Mouse (Mus musculus) kidney, embryonic 16.5 days (tissue): Measurements from ENCODE around the gene Exoc6. TPM values are rescaled to one million over a fixed set of nuclear protein-coding genes. Genes with fewer than 3 reads are reported as not detected.

Source experiments
- ATAC-seq: fragments of 200-750 bp; cut with Nextera tagmentation; 2 replicates; pipeline ENCODE4 v1.8.0; 2017; ENCODE audit warnings: moderate TSS enrichment; ENCODE audit not compliant: low FRiP score, low TSS enrichment
- H3K27ac ChIP-seq: fragments of 300-500 bp; sonication (generic); 2 replicates; pipeline ENCODE4 v1.5.1; 2014; ENCODE audit warnings: low read length
- H3K27me3 ChIP-seq: fragments of 300-500 bp; sonication (generic); 2 replicates; pipeline ENCODE4 v1.6.1; 2014; ENCODE audit warnings: low read length, control low read depth, mixed read lengths; ENCODE audit not compliant: insufficient read depth
- H3K36me3 ChIP-seq: fragments of 300-500 bp; sonication (generic); 2 replicates; pipeline ENCODE4 v1.6.1; 2014; ENCODE audit warnings: low read length, control low read depth, mixed read lengths; ENCODE audit not compliant: insufficient read depth
- H3K4me1 ChIP-seq: fragments of 300-500 bp; sonication (generic); 2 replicates; pipeline ENCODE4 v1.6.1; 2014; ENCODE audit warnings: low read length, control low read depth, mixed read lengths; ENCODE audit not compliant: insufficient read depth
- H3K4me2 ChIP-seq: fragments of 300-500 bp; sonication (generic); replicated peaks from 2 replicates; pipeline ENCODE4 v1.6.1; 2014; ENCODE audit warnings: low read depth, low read length
- H3K4me3 ChIP-seq: fragments of 300-500 bp; sonication (generic); 2 replicates; pipeline ENCODE4 v1.5.1; 2014; ENCODE audit warnings: mild to moderate bottlenecking, low read length
- H3K9ac ChIP-seq: fragments of 300-500 bp; sonication (generic); replicated peaks from 2 replicates; pipeline ENCODE4 v1.6.1; 2014; ENCODE audit warnings: low read length
- H3K9me3 ChIP-seq: fragments of 300-500 bp; sonication (generic); 2 replicates; pipeline ENCODE4 v1.6.1; 2016; ENCODE audit warnings: low read length, control low read depth
- WGBS: fragments of 180-500 bp; shearing (Covaris S2); extraction: QIAGEN DNeasy Blood & Tissue Kit; methylation state at CpG from one replicate; pipeline ENCODE4 v1.1.7; 2014; 5-methylcytosine and 5-hydroxymethylcytosine counted together
- polyA plus RNA-seq: library from polyadenylated mRNA; unstranded; fragments of >200 nt; fragmentation: Nextera tagmentation; extraction: Ambion mirVana; gene quantifications from 2 replicates; pipeline ENCODE4 v1.2.1, GENCODE M21; 2015

Exoc6 gene
- polyA plus RNA-seq, 1 experiment from 2014 or later = 26.9 TPM

GRCm38 (mm10) chr19:37565806-37566205 is 15.6 kb downstream of the Exoc6 start:
- no peaks in the 10 kb centered on the region for H3K36me3 ChIP-seq
- ATAC-seq = no peak
- WGBS = 34% methylated on average over 7 of the region's 7 CpGs

DNA sequence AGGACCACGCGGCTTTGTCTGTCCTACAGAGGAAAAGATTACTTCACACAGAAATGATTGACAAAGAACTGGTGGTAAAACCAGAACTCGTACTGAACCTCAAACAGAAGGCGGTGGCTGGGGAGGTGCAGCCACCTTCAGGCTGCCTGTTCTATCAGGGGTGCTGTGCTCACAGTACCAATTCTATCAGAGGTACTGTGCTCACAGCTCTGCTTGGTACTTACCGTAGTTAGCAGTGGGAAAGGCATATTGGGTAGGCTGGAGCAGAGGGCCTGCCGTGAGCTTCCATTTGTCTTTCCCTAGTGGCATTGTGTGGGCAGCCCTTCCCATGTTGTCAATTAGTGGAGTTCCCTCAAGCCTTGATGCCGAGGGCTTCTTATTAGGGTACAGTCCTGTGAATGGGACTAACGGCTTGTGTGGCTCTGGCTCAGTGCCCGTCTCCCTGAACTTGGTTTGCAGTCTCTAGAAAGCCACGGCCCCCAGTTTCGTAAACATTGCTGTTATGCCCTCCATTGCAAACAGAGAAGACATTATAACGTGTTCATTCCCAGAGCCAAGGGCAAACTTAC is 19.1 kb downstream of the Exoc6 start:
- H3K4me2 ChIP-seq = no peak overlapping the region
- no peaks in the 10 kb centered on the region for H3K9me3 ChIP-seq
- no peak overlapping the region for H3K9ac ChIP-seq
- 0 out of 2 replicates have a peak, but pooled peaks cover 8% of the 10 kb centered on the region for H3K36me3 ChIP-seq
- H3K27ac ChIP-seq = no peak overlapping the region
- no peak overlapping the region for H3K4me3 ChIP-seq
- peaks cover 8% of the 10 kb centered on the region; the same call in 1 of the 2 replicates for H3K4me1 ChIP-seq
- ATAC-seq = no peak
- 74% methylated on average over 12 of the region's 12 CpGs for WGBS
- H3K27me3 ChIP-seq = no peaks in the 10 kb centered on the region

More at GRCm38 (mm10) chr19:37565806-37566205, 15.6 kb downstream of the Exoc6 start:
- Histone ChIP-seq H3K4me2 (no peak overlapping the region), H3K9me3 (no peaks in the 10 kb centered on the region), H3K4me1 (peaks cover 18% of the 10 kb centered on the region), H3K27me3 (no peaks in the 10 kb centered on the region), H3K4me3 (no peak overlapping the region), H3K27ac (no peak overlapping the region), H3K9ac (no peak overlapping the region)

DNA sequence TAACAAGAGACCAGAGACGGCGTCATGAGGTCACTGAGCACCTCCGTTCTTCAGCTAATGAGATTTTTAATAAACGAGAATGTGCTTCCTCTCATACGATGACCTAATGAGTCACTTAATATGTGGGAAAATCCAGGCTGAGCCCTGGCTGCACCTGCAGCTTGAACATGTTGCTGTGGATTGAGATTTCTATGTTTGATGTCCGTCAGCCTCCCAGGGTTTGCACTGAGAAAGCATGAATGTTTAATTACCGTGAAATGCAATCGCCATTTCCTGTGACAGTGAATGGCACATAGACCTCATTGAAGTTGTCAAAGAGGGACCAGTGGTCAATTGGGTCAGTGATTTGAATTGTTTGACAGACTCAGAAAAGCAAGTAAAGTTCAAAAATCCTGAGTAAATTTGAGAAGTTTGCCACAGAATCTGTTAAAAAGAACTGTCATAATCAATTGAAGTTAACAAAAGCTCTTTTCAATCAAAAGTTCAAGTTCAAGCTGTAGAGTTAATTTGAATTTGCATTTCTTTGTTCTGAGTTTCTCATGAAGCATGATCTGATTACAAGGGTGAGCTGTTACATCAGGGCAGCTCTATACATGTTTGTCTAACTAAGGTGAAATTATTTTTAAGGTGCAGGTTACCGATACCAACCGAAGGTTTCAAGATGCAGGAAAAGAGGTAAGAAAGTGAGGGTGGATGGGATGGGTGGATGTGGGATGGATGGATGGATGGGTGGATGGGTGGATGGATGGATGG is 20.9 kb downstream of the Exoc6 start:
- Histone ChIP-seq H3K27ac (no peak overlapping the region), H3K4me1 (peaks cover 8% of the 10 kb centered on the region; the same call in 1 of the 2 replicates), H3K27me3 (no peaks in the 10 kb centered on the region), H3K9me3 (no peaks in the 10 kb centered on the region), H3K36me3 (0 out of 2 replicates have a peak, but pooled peaks cover 8% of the 10 kb centered on the region), H3K4me2 (no peak overlapping the region), H3K9ac (no peak overlapping the region), H3K4me3 (no peak overlapping the region)
- 69% methylated on average over 10 of the region's 10 CpGs for WGBS
- ATAC-seq = no peak

DNA sequence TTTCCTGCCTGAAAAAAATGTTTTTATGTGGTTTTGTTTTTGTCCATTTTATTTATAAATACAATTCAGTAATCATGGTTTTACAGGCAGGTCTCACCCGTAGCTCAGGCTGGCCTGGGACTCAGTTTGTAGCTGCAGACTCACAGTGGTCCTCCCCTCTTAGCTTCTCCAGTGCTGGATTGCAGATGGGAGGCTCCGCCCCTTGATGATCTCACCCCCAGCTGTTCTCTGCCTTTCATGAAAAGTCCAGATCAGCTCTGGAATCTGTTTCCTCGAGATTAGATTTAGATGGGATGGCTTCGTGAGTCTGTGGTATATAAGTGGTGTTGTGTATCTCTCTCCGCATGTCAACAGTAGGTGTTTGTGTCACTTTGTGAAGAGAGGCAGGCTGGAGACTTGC is 24.6 kb downstream of the Exoc6 start:
- 53% methylated on average over 5 of the region's 5 CpGs for WGBS
- no peaks in the 10 kb centered on the region for H3K9me3 ChIP-seq
- no peak overlapping the region for H3K27ac ChIP-seq
- H3K36me3 ChIP-seq = 0 out of 2 replicates have a peak, but pooled peaks cover 8% of the 10 kb centered on the region
- H3K27me3 ChIP-seq = no peaks in the 10 kb centered on the region
- H3K4me1 ChIP-seq = peaks cover 8% of the 10 kb centered on the region; the same call in 1 of the 2 replicates
- no peak overlapping the region for H3K4me3 ChIP-seq
- H3K9ac ChIP-seq = no peak overlapping the region
- no peak for ATAC-seq
- no peak overlapping the region for H3K4me2 ChIP-seq

DNA sequence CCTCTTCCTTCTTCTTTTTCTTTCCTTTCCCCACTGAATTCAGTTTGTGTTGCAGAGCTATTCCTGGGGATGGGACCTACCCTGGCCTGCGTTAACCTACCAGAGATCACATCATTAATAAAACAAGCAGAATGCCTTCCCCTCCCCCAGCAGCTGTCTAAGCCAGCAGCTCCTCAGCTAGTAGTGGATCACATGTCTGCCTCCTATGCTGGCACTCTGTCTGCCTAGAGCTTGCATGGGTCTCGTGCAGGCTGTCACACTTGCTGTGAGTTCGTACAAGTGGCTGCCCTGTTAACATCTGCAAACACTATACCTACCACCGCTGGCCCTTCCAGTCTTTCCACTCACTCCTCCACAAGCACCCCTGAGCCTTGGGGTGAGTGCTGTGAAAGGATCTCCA is 29.4 kb downstream of the Exoc6 start:
- Histone ChIP-seq H3K4me2 (no peak overlapping the region), H3K4me1 (peaks cover 8% of the 10 kb centered on the region; the same call in 1 of the 2 replicates), H3K9ac (no peak overlapping the region), H3K36me3 (no peaks in the 10 kb centered on the region), H3K9me3 (no peaks in the 10 kb centered on the region), H3K27me3 (no peaks in the 10 kb centered on the region), H3K27ac (no peak overlapping the region), H3K4me3 (no peak overlapping the region)
- WGBS = 32% methylated on average over 4 of the region's 4 CpGs
- peak; percentile 69 for ATAC-seq

DNA sequence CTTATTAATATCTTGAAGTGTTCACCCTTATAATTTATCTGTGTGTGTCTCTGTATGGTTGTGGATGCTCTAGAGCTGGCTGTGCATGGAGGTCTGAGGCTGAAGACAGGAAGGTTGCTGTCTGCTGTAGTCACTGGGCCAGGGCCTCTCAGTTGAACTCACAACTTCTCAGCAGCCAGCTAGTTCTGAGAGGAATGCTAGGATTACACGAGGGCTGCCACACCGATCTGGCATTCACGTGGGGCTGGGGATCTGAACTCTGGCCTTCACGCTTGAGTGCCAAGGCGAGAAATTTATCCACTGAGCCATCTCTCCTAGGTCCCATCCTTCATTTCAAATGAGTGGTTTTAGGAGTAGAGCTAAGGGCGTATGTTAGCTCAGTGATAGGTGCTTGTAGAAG is 30.2 kb downstream of the Exoc6 start:
- Histone ChIP-seq H3K27me3 (no peaks in the 10 kb centered on the region), H3K4me3 (no peak overlapping the region), H3K4me2 (no peak overlapping the region), H3K4me1 (peaks cover 12% of the 10 kb centered on the region), H3K9me3 (no peaks in the 10 kb centered on the region), H3K9ac (no peak overlapping the region), H3K36me3 (no peaks in the 10 kb centered on the region), H3K27ac (no peak overlapping the region)
- WGBS = 50% methylated on average over 6 of the region's 6 CpGs
- peak; percentile 51; the same call in 1 of the 2 replicates for ATAC-seq

DNA sequence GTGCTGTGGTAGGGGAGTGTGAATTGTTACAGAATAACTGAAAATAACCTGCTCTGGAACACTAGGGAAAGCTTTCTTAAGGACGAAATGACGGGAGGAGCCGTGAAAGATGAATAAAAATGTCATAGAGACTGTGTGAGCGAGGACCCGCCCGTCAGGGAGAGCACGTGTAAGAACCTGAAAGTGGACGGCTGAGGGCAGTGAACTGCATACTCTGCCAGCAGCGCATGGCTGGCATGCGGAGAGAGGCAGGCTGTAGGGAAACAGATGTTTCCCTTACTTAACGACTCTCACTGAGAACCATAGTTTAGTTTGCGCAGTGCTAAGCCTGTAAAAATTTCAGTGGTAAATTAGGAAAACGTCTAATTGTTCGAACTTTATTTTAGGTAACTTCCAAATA is 35.0 kb downstream of the Exoc6 start:
- peak; percentile 67; the same call in 1 of the 2 replicates for ATAC-seq
- 28% methylated on average over 14 of the region's 14 CpGs for WGBS
- H3K9ac ChIP-seq = no peak overlapping the region
- H3K27ac ChIP-seq = no peak overlapping the region
- 0 out of 2 replicates have a peak, but pooled peaks cover 3% of the 10 kb centered on the region for H3K36me3 ChIP-seq
- no peaks in the 10 kb centered on the region for H3K9me3 ChIP-seq
- peaks cover 3% of the 10 kb centered on the region; the same call in 1 of the 2 replicates for H3K4me1 ChIP-seq
- no peak overlapping the region for H3K4me3 ChIP-seq
- H3K4me2 ChIP-seq = no peak overlapping the region
- H3K27me3 ChIP-seq = no peaks in the 10 kb centered on the region

DNA sequence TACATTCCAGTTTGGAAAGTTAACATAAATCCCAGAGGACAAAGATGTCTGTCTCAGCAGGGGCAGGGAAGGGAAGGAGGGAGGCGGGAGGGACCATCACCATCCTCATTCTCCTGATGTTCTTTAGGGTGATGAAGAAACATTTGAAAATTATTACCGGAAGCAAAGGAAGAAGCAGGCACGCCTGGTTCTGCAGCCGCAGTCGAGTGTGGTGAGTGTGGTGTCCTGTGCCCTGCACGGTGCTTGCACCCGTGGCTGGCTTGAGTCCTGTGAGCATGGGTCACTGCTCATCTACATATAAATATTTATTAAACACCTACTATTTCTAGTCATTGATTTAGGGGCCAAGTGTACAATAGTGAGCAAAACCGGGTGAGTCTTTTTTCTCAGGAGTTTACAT is 35.5 kb downstream of the Exoc6 start:
- no peak for ATAC-seq
- Histone ChIP-seq H3K4me3 (no peak overlapping the region), H3K4me2 (no peak overlapping the region), H3K36me3 (0 out of 2 replicates have a peak, but pooled peaks cover 3% of the 10 kb centered on the region), H3K4me1 (peaks cover 3% of the 10 kb centered on the region; the same call in 1 of the 2 replicates), H3K27me3 (no peaks in the 10 kb centered on the region), H3K9me3 (no peaks in the 10 kb centered on the region), H3K27ac (no peak overlapping the region), H3K9ac (no peak overlapping the region)
- 51% methylated on average over 8 of the region's 8 CpGs for WGBS

DNA sequence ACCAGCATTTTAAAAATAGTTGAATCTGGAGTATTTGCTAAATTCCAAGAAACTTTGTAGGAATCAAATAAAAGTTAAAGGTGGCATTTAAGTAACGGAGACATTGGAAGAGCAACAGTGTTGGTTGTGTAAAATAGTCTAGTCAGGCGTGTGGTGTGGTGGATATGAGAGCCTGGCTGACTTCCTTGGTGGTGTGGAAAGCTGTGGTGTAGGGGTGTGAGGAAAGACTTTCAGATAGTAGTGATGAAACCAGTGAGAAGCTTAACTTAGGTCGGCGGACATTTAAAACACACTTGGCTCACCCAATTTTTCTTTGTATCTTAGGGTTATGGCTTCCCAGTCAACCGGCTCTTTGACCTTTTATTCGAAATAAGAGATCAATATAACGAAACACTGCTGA is 40.3 kb downstream of the Exoc6 start:
- Histone ChIP-seq H3K4me2 (no peak overlapping the region), H3K4me1 (no peaks in the 10 kb centered on the region), H3K4me3 (no peak overlapping the region), H3K9ac (no peak overlapping the region), H3K36me3 (peaks cover 18% of the 10 kb centered on the region; the same call in 1 of the 2 replicates), H3K27ac (no peak overlapping the region), H3K27me3 (no peaks in the 10 kb centered on the region), H3K9me3 (no peaks in the 10 kb centered on the region)
- no peak for ATAC-seq
- WGBS = 93% methylated on average over 7 of the region's 7 CpGs
